Mouse (Mus musculus) bone marrow, adult 2 months (tissue): ENCODE data around the gene Ascc3.

Experiments used
- CTCF ChIP-seq: fragments of 200-500 bp; IDR thresholded peaks from 2 replicates; pipeline ENCODE4 v1.5.1; 2011; ENCODE audit warnings: low read length, control low read depth; ENCODE audit not compliant: control insufficient read depth, insufficient read depth
- POLR2A ChIP-seq: fragments of 200-500 bp; IDR thresholded peaks from 2 replicates; pipeline ENCODE4 v1.6.1; 2011; ENCODE audit warnings: low read depth, mild to moderate bottlenecking, control low read depth, low read length, borderline replicate concordance; ENCODE audit not compliant: control insufficient read depth

- TF ChIP-seq CTCF (no peak), POLR2A (no peak)
Observed at GRCm38 (mm10) chr10:50895091-50895790, 302.8 kb downstream of the Ascc3 start.
